Mouse (Mus musculus): ENCODE data around the gene Aox1.
"Not testable (repeated sequence)": the region's sequence is repeated elsewhere in the genome, so short reads cannot be mapped to it uniquely, and the experiment has no call there.

Gene Aox1

DNA sequence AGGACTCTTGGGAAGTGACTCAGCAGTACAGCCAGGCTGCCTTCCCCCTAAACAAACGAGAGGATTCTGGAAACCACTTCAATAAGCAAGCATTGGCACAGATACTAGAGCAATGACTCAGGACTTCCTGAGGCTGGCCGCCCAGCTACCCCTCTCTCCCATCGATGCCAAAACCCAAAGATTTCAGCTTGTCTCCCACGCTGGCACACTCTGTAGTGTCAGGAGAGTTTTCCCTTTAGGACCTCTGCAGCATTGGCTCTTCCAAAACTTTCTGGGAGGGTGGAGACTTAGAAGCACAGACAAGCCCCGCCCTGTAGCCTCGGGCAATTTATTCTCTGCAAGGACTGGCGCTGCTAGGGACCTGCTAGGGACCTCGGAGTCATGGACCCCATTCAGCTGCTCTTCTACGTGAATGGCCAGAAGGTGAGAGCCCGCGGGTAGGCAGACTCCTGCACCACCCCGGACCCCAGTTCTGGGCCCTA is at the start of gene Aox1:
Gene Aox1 (plus strand): TSS at position 296 of the 482 bp plus-strand sequence.
- peak; percentile 20 for DNase-seq (ENCODE audit: low read depth, low spot score)

DNA sequence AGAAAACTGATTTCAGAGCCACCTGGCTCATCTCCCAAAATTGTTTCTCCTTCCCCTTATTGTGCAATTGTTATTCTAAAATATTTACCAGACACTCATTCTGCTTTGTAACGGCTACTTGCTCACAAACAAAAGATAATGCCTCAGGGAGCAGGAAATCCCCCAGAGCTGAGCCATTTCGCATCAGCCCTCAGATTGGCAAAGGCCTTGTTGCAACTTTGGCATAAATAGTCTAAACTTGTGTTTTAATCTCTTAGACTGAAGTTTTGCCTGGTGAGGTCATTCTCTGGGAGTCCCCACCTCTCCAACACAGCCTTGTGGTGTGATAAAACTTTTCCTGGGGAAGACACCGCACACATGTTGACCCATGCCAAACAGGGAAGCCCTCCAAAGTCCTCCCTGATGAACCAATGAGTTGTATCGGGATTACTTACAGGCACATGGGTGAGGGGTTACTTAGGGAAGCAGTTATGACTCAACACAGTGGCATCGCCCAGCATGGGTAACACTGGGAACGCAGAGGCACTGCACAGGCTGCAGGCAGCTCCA is 40.6 kb upstream of the Aox1 start:
- DNase-seq (ENCODE audit: low read depth, low spot score) = no peak

DNA sequence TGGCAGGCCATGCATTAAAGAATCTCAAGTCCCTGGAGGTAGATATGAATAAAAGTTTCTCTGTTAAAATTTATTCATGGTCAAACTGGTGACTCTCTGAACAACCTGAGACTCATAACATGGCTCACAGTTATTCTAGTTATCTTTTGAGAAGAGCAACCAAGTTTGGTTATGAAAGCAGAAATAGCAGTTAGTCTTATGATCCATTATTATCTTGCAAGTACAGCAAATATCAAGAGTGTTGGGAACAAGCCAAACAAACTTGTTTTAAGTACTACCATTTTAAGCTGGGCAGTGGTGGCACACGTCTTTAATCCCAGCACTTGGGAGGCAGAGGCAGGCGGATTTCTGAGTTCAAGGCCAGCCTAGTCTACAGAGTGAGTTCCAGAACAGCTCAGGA is 38.5 kb upstream of the Aox1 start:
- DNase-seq (ENCODE audit: low read depth, low spot score) = no peak

DNA sequence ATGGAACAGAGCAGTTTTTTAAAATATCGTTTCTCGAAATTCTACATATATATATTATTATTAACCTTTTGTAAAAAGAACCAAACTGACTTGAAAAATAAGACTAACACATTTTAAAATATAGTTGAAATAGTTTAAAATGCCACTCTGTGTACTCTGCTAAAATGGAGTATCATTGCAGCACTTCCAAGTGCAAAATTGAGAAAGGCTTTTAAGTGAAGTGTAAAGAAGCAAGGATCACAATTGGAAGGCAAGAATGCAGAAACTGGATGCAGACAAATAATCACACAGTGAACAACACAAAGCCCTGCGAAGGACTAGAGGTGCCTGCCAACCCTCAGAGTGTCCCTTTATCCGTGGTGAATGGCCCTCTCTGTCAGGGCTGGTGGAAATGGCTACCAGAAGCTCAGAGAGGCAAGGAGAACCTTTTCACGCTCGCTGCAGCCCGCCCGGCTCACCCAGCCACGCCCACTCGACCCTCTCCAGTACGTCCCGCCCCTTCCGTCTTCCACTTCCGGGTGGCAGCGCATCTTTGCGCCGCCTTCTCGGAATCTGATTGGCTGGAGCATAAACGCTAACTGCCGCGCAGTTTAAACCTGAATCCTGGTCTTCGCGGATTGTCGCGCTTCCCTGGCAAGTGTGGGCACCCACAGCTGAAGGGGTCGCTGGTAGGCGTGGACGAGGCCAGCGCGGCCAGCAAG is 34.1 kb upstream of the Aox1 start, which contains the start of gene Sgo2a:
Gene Sgo2a (plus strand): TSS at position 540 of the 701 bp plus-strand sequence.
- peak; percentile 90 for DNase-seq (ENCODE audit: low read depth, low spot score)

DNA sequence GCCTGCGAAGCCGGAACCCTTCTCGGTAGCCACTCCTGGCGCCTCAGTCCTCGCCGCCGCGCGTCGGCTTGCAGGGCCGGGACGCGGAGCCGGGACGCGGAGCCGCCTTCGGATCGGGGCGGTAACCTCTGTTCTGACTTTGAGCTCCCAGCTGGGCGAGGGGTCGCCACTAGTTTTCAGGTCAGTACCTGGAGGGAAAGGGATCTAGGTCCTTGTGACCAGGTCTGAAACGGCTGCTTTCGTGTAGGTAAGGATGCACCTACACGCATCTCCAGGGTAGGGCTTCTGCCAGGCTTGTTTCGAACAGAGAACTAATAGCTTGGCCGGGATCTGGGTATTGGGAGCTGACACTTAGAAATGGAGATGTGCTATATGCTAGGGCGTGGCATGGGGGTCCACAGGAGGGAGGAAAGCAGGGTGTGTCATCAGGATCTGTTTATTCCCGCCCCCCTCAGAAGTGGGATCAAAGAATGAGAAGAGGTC is 33.6 kb upstream of the Aox1 start:
- DNase-seq (ENCODE audit: low read depth, low spot score) = no peak

DNA sequence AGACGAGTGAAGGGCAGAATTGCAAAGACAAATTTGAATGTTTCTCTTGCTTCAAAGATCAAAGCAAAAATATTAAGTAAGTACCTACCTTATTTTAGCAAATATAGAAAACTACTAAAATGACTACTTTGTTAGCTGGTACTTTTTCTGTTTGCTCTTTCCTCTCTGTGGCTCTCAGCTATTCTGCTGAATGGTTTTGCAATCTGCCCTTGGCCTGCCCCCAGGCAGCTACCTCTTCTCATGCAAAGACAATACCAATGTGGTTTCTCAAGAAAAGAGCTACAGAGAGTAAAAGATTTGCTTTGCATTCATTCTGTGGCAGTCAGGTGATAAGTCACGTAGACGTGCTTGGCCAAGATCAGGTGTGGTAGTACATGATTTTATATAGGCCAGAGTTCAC is 31.6 kb upstream of the Aox1 start:
- no peak for DNase-seq (ENCODE audit: low read depth, low spot score)

DNA sequence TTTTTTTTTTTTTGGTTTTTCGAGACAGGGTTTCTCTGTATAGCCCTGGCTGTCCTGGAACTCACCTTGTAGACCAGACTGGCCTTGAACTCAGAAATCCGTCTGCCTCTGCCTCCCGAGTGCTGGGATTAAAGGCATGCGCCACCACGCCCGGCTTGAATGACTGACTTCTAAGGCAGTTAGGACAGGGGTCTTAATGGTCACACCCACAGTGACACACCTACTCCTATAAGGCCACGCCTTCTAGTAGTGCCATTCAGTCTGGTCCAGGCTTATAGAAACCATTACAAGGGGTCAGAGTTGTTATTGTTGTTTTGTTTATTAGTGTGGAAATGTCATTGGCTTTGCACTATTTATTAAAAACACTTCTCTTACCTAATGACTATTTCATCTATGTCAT is 23.3 kb upstream of the Aox1 start:
- not testable (repeated sequence) for DNase-seq (ENCODE audit: low read depth, low spot score)

DNA sequence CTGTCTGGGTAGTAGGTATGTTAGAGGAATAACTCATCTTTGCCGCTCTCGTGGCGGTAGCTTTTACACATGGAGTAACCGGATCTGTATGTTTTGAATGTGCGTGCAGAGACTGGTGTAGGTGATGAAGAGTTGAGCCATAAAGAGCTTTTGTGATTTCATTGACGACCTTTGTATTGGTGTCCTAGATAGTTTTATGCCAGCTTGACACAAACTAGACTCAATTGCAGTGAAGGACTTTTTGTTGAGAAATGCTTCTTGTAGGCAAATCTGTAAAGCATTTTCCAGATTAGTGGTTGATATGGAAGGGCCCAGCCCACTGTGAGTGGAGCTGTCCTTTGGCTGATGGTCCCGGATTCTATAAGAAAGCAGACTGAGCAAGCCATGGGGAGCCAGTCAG is 10.9 kb upstream of the Aox1 start, which contains the start of gene Kctd18:
Gene Kctd18 (minus strand): TSS at position 101 of the 400 bp plus-strand sequence.
- no peak for DNase-seq (ENCODE audit: low read depth, low spot score)

DNA sequence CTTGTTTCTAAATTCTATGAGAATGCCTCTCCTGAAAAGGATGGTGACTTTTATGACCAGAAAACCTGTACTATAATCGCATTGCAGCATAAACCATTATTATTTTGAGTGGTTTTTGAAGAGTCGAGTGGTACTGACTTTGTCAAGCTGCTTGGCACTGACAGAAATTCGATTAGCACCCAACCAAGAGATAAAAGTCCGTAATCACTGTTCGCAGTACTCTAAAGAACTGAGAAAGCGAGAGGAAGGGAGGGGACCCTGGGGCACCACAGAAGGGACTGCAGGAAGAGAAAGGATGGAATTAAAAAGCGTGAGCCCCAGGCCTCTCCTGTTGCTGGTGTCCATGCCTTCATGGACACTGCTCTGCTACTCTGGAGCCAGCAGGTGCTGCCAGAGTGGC is 2.0 kb upstream of the Aox1 start:
- DNase-seq (ENCODE audit: low read depth, low spot score) = no peak

DNA sequence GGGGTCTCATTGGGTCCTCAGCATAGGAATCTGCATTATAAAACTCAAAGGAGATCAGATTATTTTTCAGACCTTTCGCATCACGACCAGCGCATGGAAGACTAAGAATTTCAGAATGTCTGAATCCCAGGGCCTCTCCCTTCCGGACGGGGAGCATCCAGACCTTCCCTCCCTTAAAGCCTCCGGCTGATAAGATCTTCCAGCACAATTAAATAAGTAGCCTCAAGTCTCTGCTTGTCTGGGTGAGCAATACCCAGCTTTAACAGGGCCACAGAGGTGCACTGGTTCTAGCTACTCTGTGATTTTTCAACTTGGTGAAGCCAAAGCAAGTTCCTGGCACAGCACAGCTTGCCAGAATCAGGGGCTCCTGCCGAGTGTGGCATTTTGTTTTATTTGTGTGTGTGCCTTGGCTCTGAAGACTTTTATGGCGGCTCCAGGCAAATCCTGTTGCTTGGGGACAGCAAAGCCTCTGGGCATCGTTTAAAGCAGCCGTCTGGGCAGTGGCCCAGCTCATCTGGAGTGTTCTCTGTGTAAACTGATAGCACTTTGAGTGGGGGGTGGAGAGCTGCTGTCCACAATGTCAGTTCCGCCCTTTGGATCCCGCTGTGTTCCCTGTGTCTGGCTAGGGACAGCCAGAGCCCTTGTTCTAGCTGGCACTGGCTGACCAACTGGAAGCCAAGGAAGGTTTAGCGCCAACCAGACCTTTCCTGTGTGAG is 583 bp downstream of the Aox1 start:
- no peak for DNase-seq (ENCODE audit: low read depth, low spot score)

DNA sequence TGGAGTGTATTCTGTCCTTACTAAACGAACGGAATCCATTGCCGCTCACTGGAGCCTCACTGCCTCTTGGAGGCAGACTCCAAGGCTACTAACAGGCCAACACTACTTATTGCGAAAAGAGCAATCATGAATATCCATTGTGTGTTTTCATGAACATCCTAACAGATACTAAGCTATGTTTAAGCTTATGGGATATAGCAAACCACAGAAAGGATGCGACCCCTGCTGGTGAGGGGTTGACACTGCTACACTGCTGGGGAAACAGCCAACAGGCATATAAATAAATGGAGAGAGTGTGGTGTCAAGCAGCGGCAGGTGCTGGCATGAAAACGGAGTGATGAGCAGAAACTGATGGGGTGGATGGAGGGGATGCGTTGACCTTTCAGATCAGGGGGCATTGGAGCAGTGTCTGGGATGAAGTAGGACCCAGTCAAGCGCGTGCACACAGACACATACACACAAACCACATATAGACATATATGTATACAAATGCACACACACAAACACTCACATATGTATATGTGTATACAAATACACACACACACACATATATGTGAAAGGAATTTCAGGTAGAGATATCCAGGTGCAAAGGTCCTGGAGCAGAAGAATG is 1.5 kb downstream of the Aox1 start:
- peak; percentile 42 for DNase-seq (ENCODE audit: low read depth, low spot score)

DNA sequence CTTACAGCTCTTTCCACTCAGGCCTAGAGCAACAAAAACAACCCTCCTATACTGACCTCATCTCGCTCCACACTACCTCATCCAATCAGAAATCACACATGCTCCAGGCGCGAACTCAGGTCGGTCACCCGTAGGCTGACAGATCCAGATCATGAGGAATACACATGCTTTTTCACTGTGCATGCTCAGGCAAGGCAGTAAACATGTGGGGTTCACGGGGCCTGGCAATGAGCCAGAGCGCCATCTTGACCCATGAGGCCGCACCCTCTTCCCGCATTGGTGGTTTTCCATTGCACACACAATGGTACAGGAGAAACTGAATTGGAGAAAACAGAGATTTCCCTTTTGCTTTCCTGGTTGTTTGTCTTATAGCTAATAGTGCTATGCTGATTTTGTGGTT is 7.6 kb downstream of the Aox1 start:
- not testable (repeated sequence) for DNase-seq (ENCODE audit: low read depth, low spot score)

DNA sequence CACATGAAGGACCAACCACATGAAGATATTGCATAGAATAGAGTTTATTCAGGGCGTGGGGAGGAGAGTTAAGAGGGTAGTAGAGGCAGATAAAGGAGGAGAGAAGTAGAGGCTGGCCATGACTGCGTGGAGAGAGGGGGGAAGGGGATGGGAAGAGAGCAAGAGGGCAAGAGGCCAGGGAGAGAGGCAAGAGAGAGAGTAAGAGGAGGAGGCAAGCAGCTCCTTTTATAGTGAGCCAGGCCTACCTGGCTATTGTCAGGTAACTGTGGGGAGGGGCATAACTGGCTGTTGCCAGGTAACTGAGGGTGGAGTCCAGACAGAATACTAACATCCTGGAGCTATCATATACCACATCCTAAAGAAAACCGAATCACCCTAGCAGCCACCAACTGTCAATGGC is 15.3 kb downstream of the Aox1 start:
- no peak for DNase-seq (ENCODE audit: low read depth, low spot score)

DNA sequence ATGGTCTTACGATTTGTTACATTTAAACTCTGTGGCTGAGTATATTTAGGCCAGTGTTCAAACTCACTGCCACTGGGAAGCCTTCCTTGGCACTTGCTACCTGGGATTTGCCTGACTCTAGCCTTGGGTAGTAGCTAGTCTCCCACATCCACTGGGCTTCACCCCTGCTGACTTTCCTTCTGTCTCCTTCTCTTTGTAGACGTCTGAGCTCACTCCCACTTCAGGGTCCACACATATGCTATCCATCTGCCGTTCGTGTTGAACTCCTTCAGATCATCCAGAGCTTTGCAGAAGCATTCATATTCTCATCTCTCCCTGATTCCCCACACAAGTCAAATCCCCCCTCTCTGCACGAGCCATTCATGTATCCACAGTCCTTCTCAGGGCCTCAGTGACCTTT is 15.8 kb downstream of the Aox1 start:
- no peak for DNase-seq (ENCODE audit: low read depth, low spot score)

DNA sequence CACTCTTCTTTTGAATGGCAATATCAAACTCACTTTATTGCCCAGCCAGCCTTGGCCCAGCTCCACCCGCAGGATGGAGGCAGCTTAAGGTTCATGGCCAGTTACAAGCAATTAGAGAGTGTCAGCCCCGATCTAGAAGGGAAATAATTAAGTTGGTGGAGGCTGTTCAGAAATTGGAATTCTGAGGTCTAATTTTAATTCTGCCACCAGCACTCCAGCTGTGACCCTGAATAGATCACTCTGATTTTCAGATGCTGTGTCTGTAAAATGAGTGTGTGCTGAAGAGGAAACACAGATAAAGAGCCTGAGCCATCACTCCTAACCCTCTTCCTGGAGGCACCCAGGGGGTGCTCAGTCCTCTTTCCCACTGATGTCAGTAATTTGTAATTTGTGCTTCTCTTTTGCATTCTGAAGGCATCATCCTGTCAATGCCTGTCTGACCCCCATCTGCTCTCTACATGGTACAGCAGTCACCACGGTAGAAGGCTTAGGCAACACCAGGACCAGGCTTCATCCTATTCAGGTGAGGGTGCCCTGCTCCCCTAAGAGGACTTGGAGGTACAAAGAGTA is 17.1 kb downstream of the Aox1 start:
- DNase-seq (ENCODE audit: low read depth, low spot score) = no peak

DNA sequence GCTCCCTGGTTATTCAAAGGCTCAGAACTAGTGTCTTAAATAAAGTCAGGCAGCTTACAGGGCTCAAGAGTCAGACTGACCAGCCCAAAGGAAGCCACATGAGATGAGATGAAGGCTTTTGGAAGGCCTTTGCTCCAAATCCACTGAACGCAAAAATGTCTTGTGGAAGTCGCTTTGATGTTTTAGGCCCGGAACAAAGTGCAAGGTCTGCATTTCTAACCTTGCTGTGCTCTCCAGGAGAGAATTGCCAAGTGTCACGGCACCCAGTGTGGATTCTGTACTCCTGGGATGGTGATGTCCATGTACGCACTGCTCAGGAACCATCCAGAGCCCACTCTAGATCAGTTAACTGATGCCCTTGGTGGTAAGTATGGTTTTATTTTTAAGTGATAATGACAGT is 19.4 kb downstream of the Aox1 start:
- DNase-seq (ENCODE audit: low read depth, low spot score) = no peak

DNA sequence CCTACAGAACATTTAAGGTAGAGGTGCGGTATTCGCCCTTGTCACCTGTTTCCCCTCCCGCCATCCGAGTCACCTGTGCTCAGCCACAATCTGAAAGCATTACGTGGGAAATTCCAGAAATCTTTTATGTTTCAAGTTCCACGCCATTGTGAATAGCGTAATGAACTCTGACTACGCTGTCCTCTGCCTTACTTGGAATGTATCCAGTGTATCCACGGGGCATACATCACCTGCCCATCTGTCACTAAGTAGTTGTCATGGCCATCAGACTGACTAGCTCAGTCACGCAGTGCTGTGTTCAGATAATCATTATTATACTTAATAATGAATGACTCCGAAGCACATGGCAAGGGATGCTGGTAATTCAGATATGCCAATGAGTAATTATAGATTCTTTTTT is 25.9 kb downstream of the Aox1 start:
- no peak for DNase-seq (ENCODE audit: low read depth, low spot score)

DNA sequence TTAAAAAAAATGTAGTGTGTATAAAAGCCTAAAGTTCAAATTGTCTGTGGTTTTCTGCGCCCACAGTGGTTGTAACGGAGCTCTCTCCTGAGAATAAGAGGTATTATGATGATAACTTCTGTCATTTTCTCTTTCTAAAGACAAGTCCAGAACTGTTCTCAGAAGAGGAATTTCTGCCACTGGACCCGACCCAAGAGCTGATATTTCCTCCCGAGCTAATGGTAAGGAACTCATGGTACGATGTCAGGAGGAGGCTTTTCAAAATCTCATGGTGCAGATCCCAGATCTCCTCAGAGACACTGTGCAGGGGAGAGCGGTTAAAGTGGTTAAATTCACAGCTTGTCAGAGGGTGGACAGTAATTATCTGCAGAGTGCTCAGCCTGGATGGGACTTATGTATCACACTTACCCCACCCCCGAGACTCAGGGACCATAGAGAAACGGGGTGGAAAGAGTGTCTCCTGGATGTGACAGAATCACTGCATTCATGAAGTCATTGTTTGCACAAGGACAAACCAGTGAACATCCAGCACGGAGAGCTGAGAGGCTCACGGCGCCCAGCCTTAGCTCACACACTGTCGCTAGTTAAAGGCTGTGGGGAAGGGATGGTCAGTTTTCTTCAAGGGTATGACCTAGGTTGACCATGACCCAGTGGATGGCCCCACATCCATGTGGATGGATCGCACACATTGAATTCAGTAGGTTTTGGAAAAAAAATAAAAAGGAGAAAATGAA is 26.5 kb downstream of the Aox1 start:
- no peak for DNase-seq (ENCODE audit: low read depth, low spot score)

DNA sequence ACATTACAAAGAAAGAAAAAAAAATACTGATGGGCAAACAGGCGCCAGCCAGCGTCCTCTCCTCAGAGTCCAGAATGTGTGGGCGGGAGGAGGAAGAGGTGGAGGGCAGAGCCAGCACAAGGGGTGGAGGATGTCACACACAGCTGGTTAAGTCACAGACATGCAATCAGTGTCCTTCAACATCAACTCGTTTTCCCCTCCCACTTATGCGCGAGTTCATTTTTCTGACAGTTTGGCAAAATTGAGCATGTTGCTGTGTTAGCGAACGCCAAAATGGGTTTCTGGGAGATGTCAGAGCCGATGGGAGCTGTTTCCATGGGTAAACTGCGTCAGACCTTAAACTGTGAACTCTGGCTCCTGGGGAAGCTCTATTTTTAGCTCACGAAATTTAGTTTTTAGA is 27.2 kb downstream of the Aox1 start:
- DNase-seq (ENCODE audit: low read depth, low spot score) = no peak

DNA sequence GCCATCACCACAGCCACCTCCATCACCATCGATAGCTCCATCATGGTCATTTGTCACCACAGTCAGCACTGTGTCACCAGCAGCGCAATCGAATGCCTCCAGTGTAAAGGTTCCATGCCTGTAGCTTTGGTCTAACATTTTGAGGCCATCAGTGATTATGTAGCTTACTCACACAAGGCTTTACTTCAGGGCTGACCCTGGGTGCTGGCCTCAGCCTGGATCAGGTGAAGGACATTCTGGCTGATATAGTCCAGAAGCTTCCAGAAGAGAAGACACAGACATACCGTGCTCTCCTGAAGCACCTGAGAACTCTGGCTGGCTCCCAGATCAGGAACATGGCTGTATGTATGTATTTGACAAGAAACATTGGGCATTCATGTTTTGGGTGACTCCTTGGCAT is 29.1 kb downstream of the Aox1 start:
- DNase-seq (ENCODE audit: low read depth, low spot score) = no peak

DNA sequence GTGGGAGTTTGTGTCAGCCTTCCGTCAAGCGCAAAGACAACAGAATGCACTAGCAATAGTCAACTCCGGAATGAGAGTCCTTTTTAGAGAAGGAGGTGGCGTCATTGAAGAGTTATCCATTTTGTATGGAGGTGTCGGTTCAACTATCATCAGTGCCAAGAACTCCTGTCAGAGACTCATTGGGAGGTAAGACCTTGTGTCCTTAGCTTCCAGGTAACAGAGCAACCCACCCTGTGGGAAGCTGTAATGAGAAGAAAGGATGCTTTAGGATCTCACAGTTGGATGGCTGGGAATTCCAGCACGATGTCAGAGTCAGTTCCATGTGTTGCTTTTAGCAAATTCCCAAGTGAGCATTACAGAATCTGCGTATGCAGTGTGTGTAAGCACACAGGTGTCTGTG is 32.4 kb downstream of the Aox1 start:
- DNase-seq (ENCODE audit: low read depth, low spot score) = no peak

All from c-Kit-negative CD71-positive TER-119-positive erythroid progenitor cells, embryonic 14.5 days (primary cell).